Mouse (Mus musculus) left cerebral cortex, adult 9 months (tissue): Measurements from ENCODE around the gene Ggnbp2.
A peak's percentile ranks its signal among the peaks of the same experiment; 100 is the strongest.

ENCODE experiments used
- DNase-seq, 2 experiments: peaks; one replicate each; pipeline ENCODE4 v3.0.0; 2022; ENCODE audit warnings: low spot score in 2 of 2

Ggnbp2 gene

GRCm38 (mm10) chr11:84870337-84871043 lies at the start of gene Ggnbp2:
Ggnbp2 (minus strand) TSS chr11:84870817.
- DNase-seq: peak; percentile 83 to 88

GRCm38 (mm10) chr11:84919951-84920350 lies 49.3 kb upstream of the Ggnbp2 start:
- DNase-seq: no peak

- DNase-seq: no peak
Measured at GRCm38 (mm10) chr11:84919276-84919675, 48.7 kb upstream of the Ggnbp2 start.

GRCm38 (mm10) chr11:84918425-84918824 lies 47.8 kb upstream of the Ggnbp2 start:
- peak in 1 of 2 experiments; percentile 88 for DNase-seq

DNA sequence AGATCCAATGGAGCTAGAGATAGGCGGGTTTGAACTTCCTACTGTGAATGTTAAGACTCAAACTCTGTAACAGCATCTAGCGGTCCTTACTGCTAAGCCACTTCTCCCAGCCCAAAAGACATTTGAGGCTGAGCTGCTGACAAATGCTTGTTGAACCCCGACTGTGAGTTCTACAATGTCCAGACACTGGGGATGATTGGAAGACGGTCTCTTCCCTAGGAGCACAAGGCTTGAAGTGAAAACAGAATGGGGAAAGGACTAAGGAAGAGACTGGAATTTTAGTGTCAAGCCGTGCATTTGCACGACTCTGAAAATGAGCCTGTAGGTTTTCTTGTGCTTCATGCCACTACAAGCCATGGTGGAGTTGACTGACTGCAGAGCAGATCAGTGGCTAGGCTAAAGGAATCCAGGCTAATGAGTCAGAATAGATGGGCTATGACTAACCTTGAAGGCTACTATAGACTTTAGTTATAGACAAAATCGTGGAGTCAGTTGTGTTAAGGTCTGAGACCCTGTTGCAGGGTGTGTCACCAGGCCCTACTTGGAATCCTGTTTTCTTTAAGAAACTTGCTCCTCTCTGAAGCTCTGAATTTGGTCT lies 46.2 kb upstream of the Ggnbp2 start:
- no peak for DNase-seq

DNA sequence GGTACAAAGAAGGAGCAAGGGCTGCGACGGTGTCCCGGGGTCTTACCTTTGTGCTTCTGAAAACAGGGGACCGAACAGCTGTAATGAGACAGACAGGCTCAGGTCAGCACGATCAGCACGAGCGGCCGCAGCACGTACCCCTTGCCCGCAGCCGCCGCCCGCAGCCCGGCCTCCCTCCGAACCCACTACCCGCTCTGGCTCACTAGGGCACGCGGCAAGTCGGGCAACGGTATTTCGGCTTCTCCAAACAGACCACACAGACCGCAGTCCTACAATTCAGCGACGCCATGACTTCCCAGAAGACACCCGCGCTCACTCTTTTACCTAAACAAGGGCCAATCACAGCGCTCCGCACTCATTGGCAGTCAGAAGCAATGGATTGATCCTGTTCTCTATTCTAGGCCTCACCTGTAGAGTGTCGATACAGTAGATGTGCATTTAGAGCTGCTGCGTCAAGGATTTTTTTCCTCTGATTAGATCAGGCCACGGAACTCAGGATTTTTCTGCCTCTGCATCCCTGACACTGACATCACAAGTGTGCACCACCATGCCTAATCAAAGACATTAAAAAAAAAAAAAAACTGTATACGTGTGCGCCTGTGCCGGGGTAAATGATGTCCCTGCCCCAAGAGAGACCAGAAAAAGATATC lies 45.6 kb upstream of the Ggnbp2 start, which contains the start of gene Znhit3:
Gene Znhit3 (minus strand): TSS at position 314 of the 650 bp plus-strand sequence.
- peak; percentile 75 to 92 for DNase-seq

DNA sequence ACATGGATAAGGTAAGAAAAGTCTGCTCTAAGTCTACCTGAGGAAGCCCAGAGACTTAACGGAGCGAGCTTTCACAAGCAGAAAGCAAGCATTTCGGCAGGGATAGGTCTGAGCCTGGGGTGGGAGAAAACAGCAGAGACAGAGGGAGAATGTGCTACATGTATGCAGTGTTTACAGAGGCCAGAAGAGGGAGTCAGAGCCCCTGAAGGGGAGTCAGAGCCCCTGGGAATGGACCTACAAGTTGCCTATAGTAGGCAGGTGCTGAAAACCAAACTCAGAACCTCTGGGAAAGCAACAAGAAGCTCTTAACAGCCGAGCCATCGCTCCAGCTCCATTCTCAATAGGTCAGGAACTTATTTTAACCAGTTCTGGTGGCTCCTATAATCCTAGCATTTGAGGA lies 44.1 kb upstream of the Ggnbp2 start:
- no peak for DNase-seq

- no peak for DNase-seq
Measured at GRCm38 (mm10) chr11:84910411-84910810, 39.8 kb upstream of the Ggnbp2 start.

DNA sequence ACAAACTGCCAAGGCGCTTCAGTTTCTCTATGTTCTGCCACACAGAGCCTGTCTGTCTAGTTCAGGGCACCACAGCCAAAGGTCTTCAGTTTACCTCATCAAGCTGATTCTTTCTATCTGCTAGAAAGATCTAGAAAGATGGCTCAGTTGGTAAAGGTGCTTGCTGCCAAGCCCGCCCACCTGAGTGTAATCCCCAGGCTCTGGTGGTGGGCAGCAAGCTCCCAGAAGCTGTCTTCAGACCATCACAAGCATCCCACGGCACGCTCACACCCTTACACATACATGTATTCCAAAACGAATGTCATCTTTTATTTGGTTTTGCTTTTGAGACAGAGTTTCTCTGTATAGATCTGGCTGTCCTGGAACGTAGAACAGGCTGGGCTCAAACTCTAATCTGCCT lies 37.9 kb upstream of the Ggnbp2 start:
- no peak for DNase-seq

DNA sequence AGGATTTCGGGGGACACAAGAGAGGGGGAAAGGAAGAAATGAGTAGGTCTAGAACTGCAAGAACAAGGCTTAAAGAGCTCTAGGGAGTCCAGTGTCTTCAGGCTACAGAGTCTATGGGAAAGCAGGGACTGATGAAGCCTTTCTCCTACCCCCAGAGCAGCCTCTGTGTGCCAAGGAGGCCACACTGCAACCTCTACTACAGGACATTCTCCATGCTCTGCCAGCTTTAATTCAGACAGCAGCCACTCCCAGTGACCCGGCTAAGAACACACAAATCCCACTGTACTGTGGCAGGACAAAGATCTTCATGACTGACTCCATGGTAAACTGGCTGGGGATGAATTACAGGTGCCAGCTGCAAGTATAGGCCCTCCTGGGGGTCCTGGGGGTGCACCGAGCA lies 36.5 kb upstream of the Ggnbp2 start:
- DNase-seq: no peak

- DNase-seq: peak in 1 of 2 experiments; percentile 59
Measured at GRCm38 (mm10) chr11:84904597-84905144, 34.1 kb upstream of the Ggnbp2 start.

DNA sequence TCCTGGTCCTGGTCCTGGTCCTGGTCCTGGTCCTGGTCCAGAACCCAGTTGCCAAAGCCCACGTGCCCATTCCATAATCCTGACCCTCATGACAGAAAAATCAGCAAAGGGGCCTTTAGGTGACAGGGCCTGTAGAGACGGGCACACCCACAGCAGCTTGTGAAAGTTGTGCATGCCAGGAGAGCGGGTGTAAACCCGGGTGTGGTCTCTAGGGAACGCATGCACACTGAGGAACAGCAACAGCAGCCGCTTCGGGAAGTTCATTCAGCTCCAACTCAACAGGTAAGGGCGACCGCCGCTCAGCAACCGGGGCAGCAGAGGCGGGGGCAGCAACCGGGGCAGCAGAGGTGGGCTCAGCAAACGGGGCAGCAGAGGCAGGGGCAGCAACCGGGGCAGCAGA lies 22.5 kb upstream of the Ggnbp2 start:
- no peak for DNase-seq

- DNase-seq: no peak
Measured at GRCm38 (mm10) chr11:84891705-84892104, 21.1 kb upstream of the Ggnbp2 start.

DNA sequence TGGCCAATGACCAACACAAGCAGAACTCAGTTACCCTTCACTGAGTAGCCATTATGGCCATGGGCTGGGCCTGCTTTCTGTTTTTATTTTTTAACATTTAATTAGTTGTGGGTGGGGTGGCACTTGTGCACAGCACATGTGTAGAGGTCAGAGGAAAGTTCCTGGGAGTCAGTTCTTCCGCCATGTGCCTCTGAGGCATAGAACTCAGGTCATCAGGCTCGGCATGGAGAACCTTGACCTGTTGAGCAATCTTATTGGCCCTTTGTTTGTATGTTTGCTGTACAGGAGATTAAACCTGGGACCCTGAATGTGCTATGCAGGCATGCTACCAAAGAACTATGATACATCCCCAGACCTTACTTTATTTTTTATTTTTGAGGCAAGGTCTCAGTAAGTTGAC lies 18.9 kb upstream of the Ggnbp2 start:
- no peak for DNase-seq

- no peak for DNase-seq
Measured at GRCm38 (mm10) chr11:84888025-84888424, 17.4 kb upstream of the Ggnbp2 start.

GRCm38 (mm10) chr11:84886767-84887511 lies 16.3 kb upstream of the Ggnbp2 start:
- DNase-seq: no peak

DNA sequence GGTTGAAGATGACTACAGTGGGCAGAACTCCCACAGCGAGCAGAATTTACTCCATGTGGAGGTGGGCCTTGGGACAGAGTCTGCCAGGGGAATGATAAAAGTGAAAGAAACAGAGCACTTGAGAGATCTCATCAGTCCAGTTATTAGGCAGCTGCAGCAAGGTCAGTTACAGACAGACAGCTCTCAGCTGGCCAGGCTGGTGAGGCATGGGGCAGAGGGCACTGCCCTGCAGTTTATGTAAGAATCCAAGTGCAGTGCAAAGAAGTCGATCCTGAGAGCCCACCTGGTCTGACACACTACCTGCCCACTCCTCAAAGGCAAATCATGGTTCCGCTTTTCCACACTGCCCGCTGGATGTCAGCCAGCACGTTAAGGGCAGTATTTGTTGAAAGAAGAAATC lies 15.6 kb upstream of the Ggnbp2 start:
- DNase-seq: no peak

GRCm38 (mm10) chr11:84885238-84885637 lies 14.6 kb upstream of the Ggnbp2 start:
- DNase-seq: no peak

- no peak for DNase-seq
Measured at GRCm38 (mm10) chr11:84882346-84882745, 11.7 kb upstream of the Ggnbp2 start.

- DNase-seq: no peak
Measured at GRCm38 (mm10) chr11:84880971-84881370, 10.4 kb upstream of the Ggnbp2 start.

DNA sequence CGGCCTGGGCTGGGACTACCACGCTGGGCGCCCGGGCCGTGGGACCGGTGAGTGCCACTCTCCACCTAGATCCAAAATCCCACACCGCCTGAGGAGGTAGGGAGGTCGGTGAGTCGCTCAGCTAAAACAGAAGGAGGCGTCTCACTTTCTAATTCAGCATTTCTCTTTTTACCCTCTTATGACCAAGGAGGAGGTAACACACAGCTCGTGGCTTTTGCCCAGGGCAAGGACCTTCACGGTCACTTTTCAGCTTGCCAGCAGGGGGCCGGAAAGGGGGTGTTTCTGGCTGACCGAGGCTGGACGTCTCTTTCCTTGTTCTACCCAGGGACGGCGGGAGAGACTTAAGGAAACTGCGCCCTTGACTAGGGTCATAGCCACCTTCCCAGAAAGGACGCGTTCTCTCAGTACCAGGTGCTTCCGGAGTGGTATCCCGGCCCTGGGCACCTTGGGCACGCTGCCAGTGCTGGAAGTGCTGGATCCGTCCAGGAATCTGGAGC lies 9.9 kb upstream of the Ggnbp2 start:
- no peak for DNase-seq
